Mouse (Mus musculus): ENCODE results near the gene Hes6. TPM values are rescaled to one million over a fixed set of nuclear protein-coding genes. Genes with fewer than 3 reads are reported as not detected.

Gene Hes6
- polyA plus RNA-seq (2015; fragmentation: Nextera tagmentation; extraction: Ambion mirVana) = 98.7 and 105 TPM in 2 replicates

DNA sequence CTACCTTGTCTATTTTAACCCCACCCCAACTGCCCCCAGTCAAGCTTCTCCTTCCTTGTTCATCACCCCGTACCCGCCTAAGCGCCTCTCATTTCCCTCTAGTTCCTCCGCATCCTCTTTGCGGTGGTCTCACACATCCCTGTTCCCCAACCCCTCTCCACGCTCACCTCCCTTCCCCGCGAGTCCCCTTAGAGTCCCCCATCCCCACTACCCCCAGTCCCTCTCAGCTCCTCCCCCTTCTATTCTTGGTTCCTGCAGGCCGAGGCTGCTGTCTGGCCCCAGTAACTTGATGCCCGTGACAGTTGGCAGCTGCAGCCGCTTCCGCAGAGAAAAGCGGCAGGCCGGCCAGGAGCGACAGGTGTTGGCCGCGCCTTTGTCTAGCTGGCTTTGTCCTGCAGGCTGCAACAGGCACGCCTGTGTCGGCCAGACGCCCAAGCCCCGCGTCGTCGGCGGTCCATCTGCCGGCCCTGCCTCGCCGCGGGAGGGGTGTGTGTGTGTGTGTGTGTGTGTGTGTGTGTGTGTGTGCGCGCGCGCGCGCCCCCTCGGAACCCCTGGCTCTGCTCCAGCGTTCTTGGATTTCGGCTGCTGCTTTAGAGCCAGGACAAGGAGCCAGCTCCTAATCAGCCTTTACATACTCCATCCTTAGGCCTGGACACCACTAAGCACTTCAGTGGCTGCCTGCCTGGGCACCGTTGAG lies at the start of gene Hes6:
TSS of gene Hes6 (minus strand) at position 141 of the 697 bp plus-strand sequence.
- peaks cover 26% of the 10 kb centered on the region for H3K4me1 ChIP-seq (ENCODE audit: control insufficient read depth, insufficient read depth, low read length)
- peak within 1 kb of the TSS; percentile 96 for H3K4me2 ChIP-seq (ENCODE audit: low read depth, low read length)
- H3K9ac ChIP-seq (ENCODE audit: low read depth, low read length) = peak within 1 kb of the TSS; percentile 92
- H3K9me3 ChIP-seq (ENCODE audit: control insufficient read depth, low read length) = no peaks in the 10 kb centered on the region
- H3K4me3 ChIP-seq (ENCODE audit: low read length) = peak within 1 kb of the TSS; percentile 90
- under 1% methylated on average over 39 of the region's 39 CpGs for WGBS
- H3K27ac ChIP-seq (ENCODE audit: low read length) = peak within 1 kb of the TSS; percentile 94
- H3K27me3 ChIP-seq (replicated peaks; ENCODE audit: control insufficient read depth, insufficient read depth, low read length) = no peaks in the 10 kb centered on the region
- H3K36me3 ChIP-seq (ENCODE audit: control insufficient read depth, insufficient read depth, low read length) = peaks cover 5% of the 10 kb centered on the region; the same call in 1 of the 2 replicates
- peak; percentile 22 for ATAC-seq

DNA sequence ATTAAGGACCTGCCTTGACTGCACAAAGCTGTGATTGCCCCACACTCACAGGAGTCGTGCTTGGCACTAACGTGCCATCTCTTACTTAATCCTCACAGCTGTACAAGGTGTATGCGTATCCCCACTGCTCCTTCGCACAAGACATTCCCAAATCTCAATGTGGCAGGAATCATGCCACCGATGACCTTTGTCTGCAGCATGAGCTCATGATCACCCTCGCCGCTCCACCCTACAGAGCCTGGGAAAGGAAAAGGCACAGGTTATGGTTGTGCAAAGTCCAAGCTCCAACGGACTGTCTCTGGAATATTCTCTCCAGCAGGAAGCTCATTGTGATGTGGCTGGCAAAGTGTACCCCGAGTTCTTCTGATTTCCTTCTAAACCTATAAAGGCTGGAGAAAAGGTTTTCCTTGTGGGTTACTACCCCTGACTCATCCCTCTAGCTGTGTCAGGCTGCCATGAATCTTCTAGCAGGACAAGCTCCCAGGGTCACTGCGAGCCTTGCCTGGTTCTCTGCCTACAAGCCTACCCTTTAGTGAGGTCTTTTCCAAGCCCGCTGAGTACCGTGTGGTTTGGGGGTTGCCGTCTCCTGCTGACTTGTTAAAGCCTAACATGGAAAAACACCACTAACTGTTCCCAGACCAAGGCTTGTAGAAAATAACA lies 49.6 kb upstream of the Hes6 start:
- no peaks in the 10 kb centered on the region for H3K27me3 ChIP-seq (replicated peaks; ENCODE audit: control insufficient read depth, insufficient read depth, low read length)
- 0 out of 2 replicates have a peak overlapping the region, but pooled peaks have one; percentile 4 for H3K9ac ChIP-seq (ENCODE audit: low read depth, low read length)
- H3K4me3 ChIP-seq (ENCODE audit: low read length) = no peak overlapping the region
- ATAC-seq = peak; percentile 30
- H3K9me3 ChIP-seq (ENCODE audit: control insufficient read depth, low read length) = no peaks in the 10 kb centered on the region
- H3K36me3 ChIP-seq (ENCODE audit: control insufficient read depth, insufficient read depth, low read length) = no peaks in the 10 kb centered on the region
- H3K27ac ChIP-seq (ENCODE audit: low read length) = peak overlapping the region; percentile 97
- peaks cover 22% of the 10 kb centered on the region for H3K4me1 ChIP-seq (ENCODE audit: control insufficient read depth, insufficient read depth, low read length)
- H3K4me2 ChIP-seq (ENCODE audit: low read depth, low read length) = no peak overlapping the region
- WGBS = 70% methylated on average over 13 of the region's 13 CpGs

DNA sequence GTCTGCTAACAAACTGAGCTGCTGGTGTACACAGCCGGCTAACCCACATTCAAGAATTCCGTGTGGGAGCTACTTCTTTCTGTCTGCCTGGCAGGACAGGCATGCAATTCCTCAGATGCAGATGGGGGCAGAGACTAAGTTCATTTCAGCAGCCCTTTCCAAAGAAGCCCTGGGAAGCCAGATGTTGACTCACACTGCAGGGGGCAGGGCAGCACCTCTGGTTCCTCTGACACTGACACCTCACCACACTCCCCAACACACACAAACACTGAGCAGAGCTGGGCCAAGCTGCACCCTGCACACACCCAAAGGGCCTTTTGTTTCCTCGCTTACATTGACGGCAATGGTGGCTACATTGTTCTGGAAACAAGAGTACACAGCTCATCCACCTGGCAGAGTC lies 46.7 kb upstream of the Hes6 start:
- Histone ChIP-seq H3K9ac (ENCODE audit: low read depth, low read length) (0 out of 2 replicates have a peak overlapping the region, but pooled peaks have one; percentile 54), H3K4me2 (ENCODE audit: low read depth, low read length) (no peak overlapping the region), H3K36me3 (ENCODE audit: control insufficient read depth, insufficient read depth, low read length) (no peaks in the 10 kb centered on the region), H3K27ac (ENCODE audit: low read length) (peak overlapping the region; percentile 90), H3K4me3 (ENCODE audit: low read length) (no peak overlapping the region), H3K27me3 (replicated peaks; ENCODE audit: control insufficient read depth, insufficient read depth, low read length) (no peaks in the 10 kb centered on the region), H3K9me3 (ENCODE audit: control insufficient read depth, low read length) (no peaks in the 10 kb centered on the region), H3K4me1 (ENCODE audit: control insufficient read depth, insufficient read depth, low read length) (peaks cover 47% of the 10 kb centered on the region)
- WGBS = 45% methylated on average over 4 of the region's 4 CpGs
- ATAC-seq = no peak

DNA sequence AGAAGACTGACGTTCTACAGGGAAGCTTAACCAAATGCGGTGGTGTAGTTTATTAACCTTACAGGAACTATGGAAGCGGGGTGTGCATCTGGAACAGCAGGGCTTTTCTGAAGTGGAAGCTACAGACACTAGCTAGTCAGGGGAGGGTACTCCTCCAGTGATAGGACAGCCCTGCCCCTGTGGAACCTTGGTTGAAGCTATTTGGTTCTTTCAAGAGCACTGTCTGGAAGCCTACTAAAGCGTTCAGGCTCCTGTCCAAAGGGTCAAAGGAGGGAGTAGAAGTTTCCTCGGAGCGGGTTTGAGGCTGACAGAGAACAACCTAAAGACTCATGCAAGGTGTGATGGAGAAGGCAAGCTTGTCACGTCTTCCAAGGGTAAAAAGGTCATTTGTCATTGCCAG lies 46.2 kb upstream of the Hes6 start:
- WGBS = 37% methylated on average over 7 of the region's 7 CpGs
- Histone ChIP-seq H3K27ac (ENCODE audit: low read length) (peak overlapping the region; percentile 90), H3K9ac (ENCODE audit: low read depth, low read length) (peak overlapping the region; percentile 54)

DNA sequence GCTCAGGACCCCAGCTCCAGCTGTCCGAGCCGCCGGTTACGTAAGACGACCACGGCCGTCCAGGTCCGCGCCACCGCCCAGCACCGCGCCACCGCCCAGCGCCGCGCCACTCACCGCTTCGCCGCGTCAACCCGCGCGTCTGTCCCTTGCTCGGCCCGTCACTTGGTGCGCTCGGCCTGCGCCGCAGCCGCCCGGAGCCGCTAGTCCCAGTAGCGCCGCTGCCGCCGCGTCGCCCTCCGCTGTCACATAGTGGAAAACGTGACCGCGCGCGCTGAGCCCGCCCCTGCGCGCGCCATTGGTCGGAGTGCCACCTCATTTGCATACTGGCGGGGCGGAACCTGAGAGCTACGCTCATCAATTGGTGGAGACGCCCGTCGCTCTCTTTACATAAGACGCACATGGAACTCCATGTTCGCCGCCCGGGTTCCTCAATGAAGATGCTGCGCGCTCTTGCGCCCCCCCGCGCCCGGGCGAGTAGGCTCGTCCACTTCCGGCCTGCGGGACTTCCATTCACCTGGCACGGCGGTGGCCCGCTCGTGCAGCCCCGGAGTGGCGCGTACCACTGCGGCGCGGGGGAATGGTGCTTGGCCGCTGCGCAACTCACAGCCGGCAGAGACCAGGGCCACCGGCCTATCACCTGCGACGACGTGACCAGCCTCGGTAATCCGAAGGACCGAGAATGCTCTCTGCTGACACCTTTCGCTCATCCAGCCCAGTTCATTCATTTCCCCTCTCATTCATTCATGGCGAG lies 45.4 kb upstream of the Hes6 start, which contains the start of gene Per2:
TSS of gene Per2 (minus strand) at position 266 of the 751 bp plus-strand sequence.
- Histone ChIP-seq H3K4me2 (ENCODE audit: low read depth, low read length) (peak within 1 kb of the TSS; percentile 84), H3K27me3 (replicated peaks; ENCODE audit: control insufficient read depth, insufficient read depth, low read length) (no peaks in the 10 kb centered on the region), H3K27ac (ENCODE audit: low read length) (peak within 1 kb of the TSS; percentile 100), H3K9me3 (ENCODE audit: control insufficient read depth, low read length) (no peaks in the 10 kb centered on the region), H3K9ac (ENCODE audit: low read depth, low read length) (peak within 1 kb of the TSS; percentile 87), H3K36me3 (ENCODE audit: control insufficient read depth, insufficient read depth, low read length) (no peaks in the 10 kb centered on the region), H3K4me3 (ENCODE audit: low read length) (peak within 1 kb of the TSS; percentile 87), H3K4me1 (ENCODE audit: control insufficient read depth, insufficient read depth, low read length) (peaks cover 53% of the 10 kb centered on the region)
- under 1% methylated on average over 91 of the region's 91 CpGs for WGBS
- ATAC-seq = peak; percentile 85

More for the DNA sequence above, 46.2 kb upstream of the Hes6 start:
- no peak for ATAC-seq
- Histone ChIP-seq H3K27me3 (replicated peaks; ENCODE audit: control insufficient read depth, insufficient read depth, low read length) (no peaks in the 10 kb centered on the region), H3K4me3 (ENCODE audit: low read length) (peak overlapping the region; percentile 87), H3K4me1 (ENCODE audit: control insufficient read depth, insufficient read depth, low read length) (peaks cover 49% of the 10 kb centered on the region), H3K9me3 (ENCODE audit: control insufficient read depth, low read length) (no peaks in the 10 kb centered on the region), H3K4me2 (ENCODE audit: low read depth, low read length) (peak overlapping the region; percentile 71), H3K36me3 (ENCODE audit: control insufficient read depth, insufficient read depth, low read length) (no peaks in the 10 kb centered on the region)

DNA sequence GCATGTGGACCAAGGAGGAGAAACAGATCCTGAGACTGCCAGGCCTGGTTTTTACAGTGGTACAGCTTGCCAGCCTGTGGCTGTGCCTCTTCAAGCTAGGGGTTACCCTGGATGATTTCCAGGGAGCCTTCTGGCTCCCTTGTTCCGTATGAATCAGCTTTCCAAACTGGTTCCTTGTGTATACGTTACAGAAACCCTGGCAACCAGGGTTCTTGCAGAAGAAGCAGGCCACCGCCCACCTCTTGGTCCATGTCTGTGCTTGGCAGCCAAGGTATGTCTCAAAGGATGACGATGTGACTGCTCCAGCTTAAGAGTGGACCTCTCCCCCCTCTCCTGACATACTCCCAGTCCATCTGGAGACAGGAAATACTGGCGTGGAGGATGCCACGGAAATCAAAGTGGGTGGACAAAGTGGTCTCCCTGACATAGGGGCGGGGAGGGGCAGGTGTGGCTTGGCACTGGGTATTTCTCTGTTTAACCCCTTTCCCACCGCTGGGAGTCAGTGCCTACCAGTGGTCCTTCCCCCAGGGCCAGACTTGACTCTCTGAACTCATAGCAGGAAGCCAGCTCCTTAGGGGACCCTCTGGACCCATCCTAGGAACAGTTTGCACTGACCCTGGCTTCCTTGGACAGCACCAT lies 44.5 kb upstream of the Hes6 start:
- 7% methylated on average over 8 of the region's 8 CpGs for WGBS
- H3K4me2 ChIP-seq (ENCODE audit: low read depth, low read length) = peak overlapping the region; percentile 84

DNA sequence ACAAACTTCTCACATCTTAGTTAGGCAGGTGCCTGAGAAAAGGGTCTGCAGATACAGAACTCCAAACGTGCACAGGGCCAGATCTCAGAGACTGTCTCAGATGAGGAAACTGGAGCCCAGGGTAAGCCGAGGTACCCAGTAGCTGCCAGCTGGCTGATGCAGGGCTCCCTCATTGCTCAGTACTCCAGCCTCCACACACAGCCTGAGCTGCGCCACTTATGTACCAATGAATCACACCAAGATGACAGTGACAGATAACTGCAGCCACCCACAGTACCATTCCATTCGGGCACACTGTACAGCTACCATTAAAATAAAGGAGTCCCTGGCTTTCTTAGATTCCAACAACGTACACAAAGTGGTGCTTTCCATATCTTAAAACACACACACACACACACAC lies 43.9 kb upstream of the Hes6 start:
- Histone ChIP-seq H3K4me3 (ENCODE audit: low read length) (peak overlapping the region; percentile 87), H3K27ac (ENCODE audit: low read length) (peak overlapping the region; percentile 100), H3K27me3 (replicated peaks; ENCODE audit: control insufficient read depth, insufficient read depth, low read length) (no peaks in the 10 kb centered on the region), H3K4me2 (ENCODE audit: low read depth, low read length) (peak overlapping the region; percentile 84), H3K9me3 (ENCODE audit: control insufficient read depth, low read length) (no peaks in the 10 kb centered on the region), H3K9ac (ENCODE audit: low read depth, low read length) (peak overlapping the region; percentile 87), H3K4me1 (ENCODE audit: control insufficient read depth, insufficient read depth, low read length) (peaks cover 66% of the 10 kb centered on the region), H3K36me3 (ENCODE audit: control insufficient read depth, insufficient read depth, low read length) (no peaks in the 10 kb centered on the region)
- ATAC-seq = no peak
- WGBS = 35% methylated on average over 5 of the region's 5 CpGs

More for the DNA sequence above, 44.5 kb upstream of the Hes6 start:
- H3K27me3 ChIP-seq (replicated peaks; ENCODE audit: control insufficient read depth, insufficient read depth, low read length) = no peaks in the 10 kb centered on the region
- H3K27ac ChIP-seq (ENCODE audit: low read length) = peak overlapping the region; percentile 100
- peak overlapping the region; percentile 87 for H3K4me3 ChIP-seq (ENCODE audit: low read length)
- no peak for ATAC-seq
- H3K9me3 ChIP-seq (ENCODE audit: control insufficient read depth, low read length) = no peaks in the 10 kb centered on the region
- peaks cover 61% of the 10 kb centered on the region for H3K4me1 ChIP-seq (ENCODE audit: control insufficient read depth, insufficient read depth, low read length)
- H3K9ac ChIP-seq (ENCODE audit: low read depth, low read length) = peak overlapping the region; percentile 87
- no peaks in the 10 kb centered on the region for H3K36me3 ChIP-seq (ENCODE audit: control insufficient read depth, insufficient read depth, low read length)

DNA sequence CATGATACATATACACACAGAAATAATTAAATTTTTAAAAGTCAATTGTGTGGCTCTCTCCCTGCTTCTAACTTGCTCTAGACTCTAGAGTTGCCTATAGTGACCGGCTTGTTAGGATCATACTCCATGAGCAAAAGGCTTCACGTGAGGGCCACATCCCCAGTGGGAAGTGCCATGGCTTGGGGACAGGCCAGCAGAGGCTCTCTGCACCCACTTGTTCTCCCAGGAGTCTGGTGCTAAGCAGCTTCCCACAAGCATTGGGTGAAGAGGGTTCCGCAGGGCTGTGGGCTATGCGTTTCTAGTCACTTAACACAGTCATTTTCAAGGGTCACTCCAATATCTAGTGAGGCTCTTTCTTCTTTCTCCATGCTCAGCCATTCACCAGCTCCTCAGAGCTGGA lies 43.3 kb upstream of the Hes6 start:
- peak overlapping the region; percentile 87 for H3K9ac ChIP-seq (ENCODE audit: low read depth, low read length)
- H3K4me2 ChIP-seq (ENCODE audit: low read depth, low read length) = peak overlapping the region; percentile 84
- peak overlapping the region; percentile 87 for H3K4me3 ChIP-seq (ENCODE audit: low read length)
- H3K27ac ChIP-seq (ENCODE audit: low read length) = peak overlapping the region; percentile 100
- no peaks in the 10 kb centered on the region for H3K36me3 ChIP-seq (ENCODE audit: control insufficient read depth, insufficient read depth, low read length)
- no peaks in the 10 kb centered on the region for H3K9me3 ChIP-seq (ENCODE audit: control insufficient read depth, low read length)
- peaks cover 71% of the 10 kb centered on the region for H3K4me1 ChIP-seq (ENCODE audit: control insufficient read depth, insufficient read depth, low read length)
- no peaks in the 10 kb centered on the region for H3K27me3 ChIP-seq (replicated peaks; ENCODE audit: control insufficient read depth, insufficient read depth, low read length)
- 76% methylated on average over 4 of the region's 4 CpGs for WGBS
- ATAC-seq = no peak

Data from intestine, embryonic 16.5 days (tissue).